Mouse (Mus musculus) WW6 (cell line): ENCODE data around the gene Ubl4b.

Source experiments
- DNase-seq: peaks from one replicate; pipeline ENCODE4 v3.0.0-alpha.2; 2013; ENCODE audit warnings: low read depth, low spot score

Ubl4b gene

GRCm38 (mm10) chr3:107554842-107555241, at the start of gene Ubl4b:
Gene Ubl4b, minus strand, starts transcription at chr3:107555073.
- DNase-seq, result no peak

DNA sequence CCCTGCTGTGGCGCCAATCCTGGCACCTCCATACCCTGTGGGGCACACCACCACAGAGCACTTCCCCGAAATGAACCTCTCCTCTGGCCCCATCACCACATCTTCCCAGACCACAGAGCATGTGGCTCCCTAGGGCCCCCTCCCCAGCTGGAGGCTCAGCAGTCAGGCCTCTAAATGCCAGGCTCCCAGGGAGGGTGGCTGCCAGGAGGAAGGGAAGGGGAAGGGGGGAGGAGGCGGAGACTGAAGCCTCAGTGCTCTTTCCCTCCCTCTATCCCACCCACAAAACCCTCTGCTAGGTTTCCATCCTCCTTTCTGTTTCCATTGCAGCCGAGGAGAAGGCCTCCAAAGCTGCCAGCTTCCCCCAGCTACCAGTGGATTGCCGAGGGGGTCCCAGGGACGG, 45.3 kb upstream of the Ubl4b start:
- no peak for DNase-seq

DNA sequence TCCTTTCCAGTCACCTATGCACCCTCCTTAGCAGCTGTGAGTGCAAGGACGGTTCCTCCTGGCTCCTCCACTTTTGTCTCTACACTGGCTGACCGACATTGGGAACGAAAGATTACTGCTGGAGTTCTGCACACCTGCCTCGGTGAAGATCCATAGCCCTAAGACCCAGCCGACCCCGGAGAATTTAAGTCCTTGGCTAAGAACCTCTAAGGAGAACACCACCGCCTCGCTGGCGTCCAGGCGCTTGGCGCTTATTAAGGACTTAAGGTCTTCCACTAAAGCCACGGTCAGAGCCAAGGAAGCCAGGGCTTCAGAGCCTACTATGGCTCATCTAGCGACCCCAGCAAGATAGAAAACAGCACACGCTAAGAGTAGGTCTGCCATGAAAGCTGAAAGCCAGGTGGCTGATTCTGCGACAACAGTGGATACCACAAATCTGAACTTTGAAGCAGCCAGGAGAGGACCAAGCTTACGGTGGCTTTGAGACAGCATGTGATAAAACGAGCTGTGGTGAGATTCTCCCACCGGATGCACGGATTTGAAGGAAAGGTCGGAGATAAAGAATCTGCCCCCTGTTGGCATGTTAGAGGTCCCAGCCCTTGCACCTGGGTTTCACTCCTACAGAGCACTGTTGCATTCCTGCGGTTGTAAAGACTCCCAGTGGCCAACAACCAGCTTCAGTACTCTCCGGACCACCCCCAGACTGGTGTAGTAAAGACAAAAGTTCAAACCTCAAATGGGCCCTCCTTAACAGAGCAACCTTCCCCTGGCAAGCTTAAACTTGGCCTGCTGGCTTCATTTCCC, 42.9 kb upstream of the Ubl4b start:
- DNase-seq, result no peak

- DNase-seq, result no peak
Measured at GRCm38 (mm10) chr3:107597134-107597533, 42.3 kb upstream of the Ubl4b start.

GRCm38 (mm10) chr3:107596559-107596958, 41.7 kb upstream of the Ubl4b start:
- DNase-seq, result no peak

DNA sequence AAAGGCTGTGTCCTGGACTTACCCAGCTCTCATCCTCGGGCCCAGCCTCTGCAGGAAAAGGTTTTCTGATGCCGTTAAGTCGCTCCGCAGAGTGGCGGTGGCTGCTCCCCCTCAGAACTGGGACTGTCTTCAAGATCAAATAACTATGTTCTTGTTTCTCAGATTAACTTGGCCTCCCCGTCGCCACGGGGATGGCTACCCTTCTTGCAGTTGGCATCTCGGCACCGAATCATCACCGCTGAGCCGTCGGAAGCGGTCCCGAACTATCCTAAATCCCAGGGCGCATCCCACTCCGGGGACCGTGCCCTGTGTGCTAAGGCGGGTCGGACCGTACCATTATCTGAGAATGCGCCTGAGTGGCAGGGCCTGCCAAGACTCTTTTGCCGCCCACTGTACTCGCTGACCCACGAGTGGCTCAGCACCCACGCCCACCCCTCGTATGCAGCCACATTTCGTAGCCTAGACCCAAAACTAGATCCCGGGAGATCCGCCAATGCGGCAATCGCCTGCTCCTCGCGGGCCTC, 41.1 kb upstream of the Ubl4b start:
- no peak for DNase-seq

DNA sequence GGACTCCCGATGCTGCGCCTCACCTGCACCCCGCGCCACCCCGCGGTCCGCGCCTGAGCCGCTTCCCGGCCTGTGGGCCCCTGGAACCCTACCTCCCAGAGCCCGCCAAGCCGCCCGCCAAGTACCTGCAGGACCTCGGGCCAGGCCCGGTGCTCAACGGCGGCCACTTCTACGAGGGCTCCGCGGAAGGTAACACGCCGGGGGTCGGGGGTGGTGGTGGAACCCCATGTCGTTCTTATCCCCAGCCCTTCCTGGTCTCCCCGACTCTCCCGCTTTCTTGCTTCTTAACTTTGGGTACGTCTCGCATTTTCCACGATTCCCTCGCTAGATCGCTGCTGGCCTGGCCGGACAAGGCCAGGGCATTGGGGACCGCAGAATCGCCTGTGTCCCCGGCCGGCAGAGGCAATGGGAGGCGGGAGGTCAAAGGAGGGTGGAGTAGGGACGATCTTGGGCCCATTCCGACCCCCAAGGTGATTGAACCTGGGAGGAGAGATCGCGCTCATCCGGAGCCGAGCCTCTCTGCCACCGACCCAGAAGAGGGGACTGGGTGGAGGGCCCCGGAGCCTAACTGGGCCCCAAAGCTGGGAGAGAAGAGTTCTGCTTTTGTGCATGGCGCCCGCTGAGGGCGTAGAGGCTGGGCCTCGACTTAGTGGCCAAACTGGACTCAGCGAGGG, 40.5 kb upstream of the Ubl4b start:
- DNase-seq, result no peak

- DNase-seq, result no peak
Measured at GRCm38 (mm10) chr3:107594662-107595263, 39.9 kb upstream of the Ubl4b start, which contains the start of gene Alx3. Gene Alx3, plus strand, starts transcription at chr3:107595031.

DNA sequence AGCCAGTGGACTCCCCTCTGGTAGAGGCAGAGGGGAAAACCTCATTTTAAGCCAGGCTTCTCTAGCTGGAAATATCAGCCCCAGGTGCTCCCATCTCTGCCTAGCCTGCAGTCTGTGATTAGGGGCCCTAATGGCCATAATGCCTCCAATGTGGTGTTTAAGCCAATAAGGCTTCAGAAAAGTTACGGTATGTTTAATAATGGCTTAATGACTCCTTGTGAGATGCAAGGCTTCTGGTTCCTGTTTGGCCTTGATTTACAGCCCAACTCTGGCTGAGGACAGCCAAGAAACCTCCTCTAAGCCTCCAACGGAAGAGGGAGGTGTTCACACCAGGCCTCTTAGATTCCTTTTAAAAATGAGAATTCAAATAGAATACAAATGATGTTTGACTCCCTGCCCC, 38.8 kb upstream of the Ubl4b start:
- DNase-seq, result no peak

DNA sequence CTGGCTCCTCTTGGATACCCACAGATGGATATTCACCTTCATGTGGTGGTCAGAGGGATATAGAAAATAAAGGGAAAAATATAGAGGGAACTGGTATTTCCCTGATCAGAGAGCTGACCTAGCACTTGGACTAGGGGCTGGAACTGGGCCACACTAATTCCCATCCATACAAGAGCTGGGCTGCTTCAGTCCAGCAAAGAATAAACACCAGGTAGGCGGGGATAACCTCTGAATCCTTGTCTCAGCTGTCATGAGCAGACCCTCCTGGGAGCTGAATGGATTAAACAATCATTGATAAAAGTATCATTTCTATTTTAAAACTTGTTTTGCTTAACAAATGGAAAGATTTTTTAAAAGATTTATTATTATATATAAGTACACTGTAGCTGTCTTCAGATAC, 36.7 kb upstream of the Ubl4b start:
- no peak for DNase-seq

- no peak for DNase-seq
Measured at GRCm38 (mm10) chr3:107586504-107586903, 31.6 kb upstream of the Ubl4b start.

DNA sequence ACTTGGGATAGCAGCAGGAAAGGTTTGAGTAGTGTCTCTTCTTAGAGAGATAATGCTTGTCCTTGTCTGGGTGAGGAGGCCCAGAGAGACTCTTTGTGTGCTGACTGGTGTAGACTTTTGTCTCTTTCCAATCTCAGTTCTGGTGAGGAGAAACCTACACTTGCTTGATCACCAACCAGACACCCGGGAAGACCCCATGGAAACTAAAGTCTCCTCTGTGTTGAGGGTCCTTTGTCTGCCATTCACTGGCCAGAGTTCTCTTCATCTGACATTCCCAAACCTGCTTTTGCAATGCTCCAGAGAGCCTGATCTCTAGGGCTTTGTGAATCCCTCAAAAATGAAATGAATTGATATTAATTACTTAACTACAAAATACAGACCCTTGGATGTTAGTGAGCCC, 29.0 kb upstream of the Ubl4b start:
- DNase-seq, result no peak

- no peak for DNase-seq
Measured at GRCm38 (mm10) chr3:107582875-107583767, 28.2 kb upstream of the Ubl4b start.

DNA sequence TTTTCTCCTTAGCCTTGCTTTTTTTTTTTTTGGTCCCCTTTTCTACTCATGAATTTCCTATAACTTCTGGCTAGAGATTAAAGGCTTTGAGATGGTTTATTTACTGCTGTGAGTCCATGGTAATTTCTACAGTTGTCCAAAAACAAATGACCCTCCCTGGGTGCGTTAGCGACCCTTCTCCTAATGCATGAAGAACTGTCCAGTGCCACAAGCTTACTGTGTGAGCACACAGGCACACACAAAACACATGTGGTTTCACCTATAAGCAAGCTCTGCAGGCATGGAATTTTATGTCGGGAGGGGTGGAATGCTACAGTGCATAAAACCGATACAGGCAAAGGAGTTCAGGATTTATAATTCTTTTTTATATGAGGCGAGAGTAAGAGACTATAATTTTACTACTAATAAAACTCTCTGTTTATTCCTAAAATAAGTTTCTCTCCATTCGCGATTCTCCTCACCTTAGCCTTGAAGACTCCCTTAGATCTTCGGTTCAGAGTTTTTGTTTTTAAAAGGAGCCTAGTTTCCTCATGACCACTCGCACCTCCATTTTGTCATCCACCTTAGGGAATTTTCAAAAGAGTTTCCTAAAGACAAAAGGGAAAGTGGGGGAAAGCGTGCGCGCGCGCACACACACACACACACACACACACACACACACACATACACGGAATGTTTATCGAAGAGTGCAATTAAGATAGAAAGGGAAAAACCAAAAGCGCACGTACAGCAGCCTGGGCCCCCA, 27.4 kb upstream of the Ubl4b start:
- DNase-seq, result no peak

- no peak for DNase-seq
Measured at GRCm38 (mm10) chr3:107581103-107582010, 26.5 kb upstream of the Ubl4b start.

GRCm38 (mm10) chr3:107579466-107579865, 24.6 kb upstream of the Ubl4b start:
- DNase-seq, result no peak

- no peak for DNase-seq
Measured at GRCm38 (mm10) chr3:107577810-107578390, 23.0 kb upstream of the Ubl4b start.

GRCm38 (mm10) chr3:107576807-107577206, 21.9 kb upstream of the Ubl4b start:
- no peak for DNase-seq

- DNase-seq, result no peak
Measured at GRCm38 (mm10) chr3:107571205-107571604, 16.3 kb upstream of the Ubl4b start.
